Mouse (Mus musculus) brain, embryonic 14.5 days (tissue): Measurements from ENCODE around the gene Cstl1.

ENCODE experiments used
- CTCF ChIP-seq: fragments of 200-500 bp; IDR thresholded peaks from 2 replicates; pipeline ENCODE4 v1.5.1; 2012; ENCODE audit warnings: inconsistent platforms, mild to moderate bottlenecking, moderate library complexity, borderline replicate concordance; ENCODE audit not compliant: insufficient read depth, insufficient read length; ENCODE audit errors: extremely low read depth
- POLR2A ChIP-seq: fragments of 200-500 bp; IDR thresholded peaks from 2 replicates; pipeline ENCODE4 v1.6.1; 2012; ENCODE audit warnings: mild to moderate bottlenecking, inconsistent platforms, borderline replicate concordance; ENCODE audit not compliant: poor library complexity, insufficient read depth, insufficient read length, severe bottlenecking; ENCODE audit errors: extremely low read depth

GRCm38 (mm10) chr2:148719271-148719995, 30.7 kb upstream of the Cstl1 start:
- TF ChIP-seq CTCF (no peak), POLR2A (no peak)
